Mouse (Mus musculus) adrenal gland, adult 18-20 months (tissue): Measurements from ENCODE around the gene Cxcl2. TPM values are rescaled to one million over a fixed set of nuclear protein-coding genes. Genes with fewer than 3 reads are reported as not detected.

ENCODE experiments used
- DNase-seq, 2 experiments: peaks; one replicate each; pipeline ENCODE4 v3.0.0; 2021 to 2022; ENCODE audit warnings: low spot score in 2 of 2
- long read RNA-seq, 2 experiments: library from polyadenylated mRNA; stranded (forward); transcript quantifications; one replicate each; pipeline ENCODE4 v2.0.0; 2021
- total RNA-seq, 2 experiments: library from RNA; stranded (reverse); gene quantifications; 1 replicate in 1 of 2; 2 replicates in 1 of 2; pipeline ENCODE4 v1.2.3; 2021

Cxcl2 gene
- total RNA-seq = under 1 TPM in 1 of 2 experiments, not detected in 1; 0.32 TPM
- long read RNA-seq, experiment 1 = 0 reads
- long read RNA-seq, experiment 2 = 0 reads

- DNase-seq = no peak
Measured at GRCm38 (mm10) chr5:90903339-90904020, at the start of gene Cxcl2. Gene Cxcl2, plus strand, starts transcription at chr5:90903871.

GRCm38 (mm10) chr5:90855308-90856230 lies 48.1 kb upstream of the Cxcl2 start:
- DNase-seq = no peak

GRCm38 (mm10) chr5:90857463-90857862 lies 46.2 kb upstream of the Cxcl2 start:
- no peak for DNase-seq

GRCm38 (mm10) chr5:90858429-90858828 lies 45.2 kb upstream of the Cxcl2 start:
- DNase-seq = no peak

GRCm38 (mm10) chr5:90859031-90859430 lies 44.6 kb upstream of the Cxcl2 start:
- DNase-seq = no peak

- no peak for DNase-seq
Measured at GRCm38 (mm10) chr5:90861876-90862375, 41.7 kb upstream of the Cxcl2 start.

- no peak for DNase-seq
Measured at GRCm38 (mm10) chr5:90866770-90867169, 36.9 kb upstream of the Cxcl2 start.

- DNase-seq = no peak
Measured at GRCm38 (mm10) chr5:90872377-90872776, 31.3 kb upstream of the Cxcl2 start.

- peak in 1 of 2 experiments; percentile 20 for DNase-seq
Measured at GRCm38 (mm10) chr5:90876045-90876444, 27.6 kb upstream of the Cxcl2 start.

- DNase-seq = no peak
Measured at GRCm38 (mm10) chr5:90876471-90877172, 27.0 kb upstream of the Cxcl2 start.

GRCm38 (mm10) chr5:90877173-90877512 lies 26.5 kb upstream of the Cxcl2 start:
- no peak for DNase-seq

GRCm38 (mm10) chr5:90879307-90880014 lies 24.2 kb upstream of the Cxcl2 start:
- DNase-seq = no peak

- no peak for DNase-seq
Measured at GRCm38 (mm10) chr5:90880335-90880850, 23.3 kb upstream of the Cxcl2 start.

GRCm38 (mm10) chr5:90881021-90881420 lies 22.6 kb upstream of the Cxcl2 start:
- no peak for DNase-seq

- no peak for DNase-seq
Measured at GRCm38 (mm10) chr5:90881682-90882081, 22.0 kb upstream of the Cxcl2 start.

- DNase-seq = no peak
Measured at GRCm38 (mm10) chr5:90882146-90882545, 21.5 kb upstream of the Cxcl2 start.

GRCm38 (mm10) chr5:90884628-90885242 lies 18.9 kb upstream of the Cxcl2 start:
- no peak for DNase-seq

- DNase-seq = no peak
Measured at GRCm38 (mm10) chr5:90888661-90889060, 15.0 kb upstream of the Cxcl2 start.

- peak in 1 of 2 experiments; percentile 39 for DNase-seq
Measured at GRCm38 (mm10) chr5:90890519-90891463, 12.9 kb upstream of the Cxcl2 start, which contains the start of gene Cxcl1. Gene Cxcl1, plus strand, starts transcription at chr5:90891241.
